Mouse (Mus musculus) embryo, embryonic 11 days (tissue): ENCODE data around the gene Hcn3.

Source experiments
- DNase-seq: peaks from one replicate; pipeline ENCODE4 v3.0.0-alpha.2; 2015

Hcn3 gene

DNA sequence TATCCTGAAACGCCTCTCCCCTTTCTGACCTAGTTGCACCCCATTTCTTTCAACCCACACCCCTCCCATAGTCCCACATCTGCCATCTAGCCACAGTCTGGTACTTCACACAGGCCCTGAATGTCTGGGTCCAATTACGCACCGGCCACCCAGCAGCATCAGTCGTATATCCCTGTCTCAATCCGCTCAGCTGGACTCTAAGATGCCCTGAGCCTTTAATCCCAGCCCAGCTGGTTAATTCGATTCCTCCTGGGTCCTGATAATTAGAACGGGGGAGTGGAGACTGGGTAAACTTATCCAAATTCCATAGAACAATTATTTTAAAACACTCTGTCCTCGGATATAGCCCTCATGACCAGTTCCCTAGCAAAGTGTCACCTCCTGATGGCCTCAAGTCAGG, 14.4 kb downstream of the Hcn3 start:
- no peak for DNase-seq

GRCm38 (mm10) chr3:89144821-89145220, 15.2 kb downstream of the Hcn3 start:
- DNase-seq, result no peak

GRCm38 (mm10) chr3:89136365-89136764, 23.6 kb downstream of the Hcn3 start:
- DNase-seq, result peak; percentile 34

DNA sequence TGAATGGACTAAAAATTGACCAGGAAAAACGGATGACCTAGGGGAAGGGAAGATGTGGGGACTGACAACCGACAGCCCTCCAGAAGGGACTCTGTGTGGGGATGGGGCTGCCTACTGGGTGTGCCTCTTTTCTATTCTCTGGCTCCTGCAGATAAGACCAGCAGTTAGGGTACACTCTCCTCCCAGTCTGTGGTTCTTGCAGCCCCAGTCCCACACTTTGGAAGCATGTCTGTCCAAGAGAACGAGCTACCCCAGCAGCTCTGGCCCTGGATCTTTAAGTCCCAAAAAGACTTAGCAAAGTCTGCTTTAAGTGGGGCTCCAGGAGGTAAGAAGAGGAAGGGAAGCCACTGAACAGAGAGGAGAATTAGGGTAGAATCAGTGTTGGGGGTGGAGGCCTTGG, 24.0 kb downstream of the Hcn3 start, which contains the start of gene Pklr:
TSS of gene Pklr (plus strand) at position 185 of the 400 bp plus-strand sequence.
- no peak for DNase-seq

- DNase-seq, result no peak
Measured at GRCm38 (mm10) chr3:89133752-89134151, 26.2 kb downstream of the Hcn3 start.

DNA sequence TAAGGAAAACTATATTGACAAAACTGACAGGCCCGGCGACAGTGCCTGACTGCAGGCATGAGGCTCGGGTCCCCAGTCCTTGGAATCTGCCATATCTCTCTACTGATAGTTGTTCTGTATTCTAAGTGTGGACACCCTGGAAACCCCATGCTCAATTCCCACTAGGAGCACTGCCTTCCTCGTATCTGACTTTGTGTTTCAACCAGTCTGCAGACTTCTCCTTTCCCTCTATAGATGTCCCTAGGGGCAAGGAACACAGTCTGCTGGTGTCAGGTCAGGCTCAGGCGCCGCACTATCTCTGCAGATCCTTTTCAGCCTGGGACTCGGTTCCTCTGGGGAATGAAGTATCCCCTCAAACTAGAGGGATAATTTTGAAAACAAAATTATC, 26.9 kb downstream of the Hcn3 start:
- DNase-seq, result no peak

- peak; percentile 60 for DNase-seq
Measured at GRCm38 (mm10) chr3:89132285-89133062, 27.5 kb downstream of the Hcn3 start.

- no peak for DNase-seq
Measured at GRCm38 (mm10) chr3:89131816-89132215, 28.2 kb downstream of the Hcn3 start.

DNA sequence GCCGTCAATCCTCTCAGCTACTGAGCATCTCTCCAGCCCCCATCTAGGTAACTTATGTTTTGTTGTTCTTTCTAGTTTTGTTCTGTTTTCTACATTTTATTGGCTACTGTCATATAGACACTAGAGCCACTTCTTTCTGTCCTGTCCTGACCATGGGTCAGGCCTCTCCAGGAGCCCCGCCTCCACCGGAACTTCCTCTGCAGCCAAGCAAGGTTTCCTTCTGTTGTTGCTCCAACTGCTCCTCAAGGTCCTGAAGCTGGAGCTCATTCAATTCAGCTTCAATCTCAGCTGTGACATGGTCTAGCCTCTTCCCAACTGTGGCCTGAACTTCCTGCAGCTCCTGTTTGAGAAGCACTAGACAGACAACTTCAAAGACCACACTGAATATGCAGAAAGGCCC, 30.1 kb downstream of the Hcn3 start:
- no peak for DNase-seq

DNA sequence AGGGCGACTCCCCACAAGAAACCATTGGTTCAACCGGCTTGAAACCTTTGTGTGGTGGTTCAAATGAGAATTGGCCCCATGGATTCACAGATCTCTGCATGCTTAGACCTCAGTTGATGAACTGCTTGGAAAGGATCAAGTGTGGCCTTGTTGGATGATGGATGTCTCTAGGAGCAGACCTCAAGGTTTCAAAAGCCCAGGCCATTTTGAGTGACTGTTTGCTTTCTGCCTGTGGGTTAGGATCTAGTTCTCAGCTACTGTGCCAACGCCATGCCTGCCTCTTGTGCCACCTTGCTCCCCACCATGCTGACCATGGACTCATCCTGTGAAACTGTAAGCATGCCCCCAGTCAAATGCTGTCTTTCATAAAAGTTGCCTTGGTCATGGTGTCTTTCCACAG, 34.0 kb downstream of the Hcn3 start:
- no peak for DNase-seq

DNA sequence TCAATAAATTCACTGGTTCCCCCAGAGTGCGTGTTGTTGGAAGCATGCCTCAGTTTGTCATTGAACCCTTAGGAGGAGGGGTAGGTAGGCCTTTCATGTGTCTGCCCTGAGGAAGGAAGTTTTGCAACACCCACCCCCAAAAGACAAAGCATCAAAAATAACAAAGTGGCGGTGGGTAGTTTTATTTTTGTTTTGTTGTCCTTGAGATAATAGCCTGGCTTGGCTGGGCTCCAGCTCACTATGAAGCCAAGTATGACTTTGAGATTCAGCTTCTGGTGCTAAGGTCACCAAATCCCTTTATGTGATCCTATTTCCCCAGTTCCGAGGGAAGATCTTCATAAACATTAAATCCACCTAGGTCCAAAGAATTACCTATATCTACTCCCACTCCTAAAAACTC, 35.8 kb downstream of the Hcn3 start:
- DNase-seq, result no peak

DNA sequence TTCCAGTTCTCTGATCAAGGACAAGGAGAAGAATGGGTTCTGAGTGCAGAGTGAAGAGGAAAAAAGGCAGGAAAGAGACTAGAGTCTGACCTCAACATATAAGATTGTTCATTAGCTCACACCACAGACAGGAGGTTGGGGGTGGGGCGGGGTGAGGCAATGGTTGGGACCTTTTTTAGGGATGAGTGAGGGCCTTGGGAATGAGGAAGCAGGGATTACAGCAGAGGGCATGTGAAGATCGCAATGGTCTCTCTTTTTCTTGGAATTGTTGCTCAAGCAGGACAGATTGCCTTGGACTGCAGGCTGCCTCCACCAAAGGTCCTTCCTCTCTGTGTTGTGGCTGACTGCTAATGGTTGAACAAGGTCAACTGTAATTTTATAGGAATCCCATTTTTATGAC, 36.7 kb downstream of the Hcn3 start:
- DNase-seq, result no peak

DNA sequence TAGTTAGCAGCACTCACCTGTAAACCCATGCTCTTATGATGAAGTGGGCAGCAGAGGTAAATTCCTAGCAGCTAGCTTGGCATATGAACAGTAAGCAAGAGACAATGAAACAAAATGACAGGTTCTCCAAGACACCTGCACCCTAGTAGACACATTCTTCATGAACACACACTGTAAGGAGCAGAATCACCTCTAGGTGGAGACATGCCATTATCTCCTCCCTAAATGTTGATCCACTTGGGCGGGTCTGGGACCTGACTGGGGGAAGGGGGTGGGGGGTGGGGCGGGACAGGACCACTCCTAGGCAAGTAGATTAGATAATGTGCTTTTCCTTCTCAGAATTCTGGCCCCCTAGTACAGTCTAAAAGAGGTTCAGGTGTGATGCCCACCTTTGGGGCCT, 44.5 kb downstream of the Hcn3 start:
- DNase-seq, result peak; percentile 47

DNA sequence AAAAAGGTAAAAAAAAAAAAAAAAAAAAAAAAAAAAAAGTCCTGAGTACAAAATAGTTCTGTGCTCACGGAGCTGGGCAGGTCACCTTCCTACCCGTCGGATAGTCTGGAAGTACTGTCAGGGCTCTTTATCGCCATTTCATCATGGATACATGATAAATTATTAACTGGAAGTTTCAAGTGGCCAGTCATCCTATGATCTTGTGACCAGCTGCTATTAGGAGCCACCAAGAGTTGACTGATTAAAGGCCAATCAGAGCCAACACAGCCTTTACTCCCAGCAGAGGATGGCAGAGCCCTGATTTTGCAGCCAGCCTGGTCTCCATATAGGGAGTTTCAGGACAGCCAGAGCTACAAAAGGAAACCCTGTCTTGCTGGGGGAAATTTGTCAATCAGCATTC, 46.9 kb downstream of the Hcn3 start:
- no peak for DNase-seq

- DNase-seq, result no peak
Measured at GRCm38 (mm10) chr3:89108146-89108545, 51.9 kb downstream of the Hcn3 start.

GRCm38 (mm10) chr3:89107545-89107944, 52.5 kb downstream of the Hcn3 start:
- DNase-seq, result no peak

DNA sequence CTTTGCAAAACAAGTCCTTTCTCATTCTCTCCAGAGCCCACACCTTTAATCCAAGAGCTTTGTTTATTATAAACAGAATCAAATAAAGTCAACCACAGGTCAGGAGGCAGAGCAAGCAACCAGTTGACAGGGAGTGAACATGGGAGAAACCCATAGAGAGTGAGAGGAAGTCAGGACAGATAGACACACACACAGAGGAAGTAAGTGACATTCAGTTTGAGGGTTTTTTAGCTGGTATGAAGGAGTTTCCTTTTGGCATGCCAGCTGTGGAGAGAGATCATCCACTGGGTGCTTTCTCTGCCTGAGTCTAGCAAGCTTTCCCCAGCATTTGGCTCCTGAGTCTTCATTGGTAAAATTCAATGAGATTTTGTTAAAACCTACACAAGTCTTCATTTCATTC, 53.1 kb downstream of the Hcn3 start:
- DNase-seq, result no peak

DNA sequence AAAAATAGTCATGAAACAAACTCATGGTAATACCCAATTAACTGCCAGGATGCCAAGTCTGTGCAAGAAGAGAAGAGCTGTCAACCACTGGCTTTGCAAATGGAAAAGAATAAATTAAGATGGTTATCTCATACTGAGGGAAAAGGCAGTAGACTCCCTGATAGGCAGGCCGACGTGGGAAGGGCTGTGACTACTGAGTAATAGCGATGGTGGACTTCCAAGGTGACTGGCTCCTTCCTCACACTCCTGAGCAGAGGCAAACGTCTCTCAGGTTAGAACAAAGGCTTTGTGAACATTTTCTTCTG, 56.8 kb downstream of the Hcn3 start:
- DNase-seq, result no peak

DNA sequence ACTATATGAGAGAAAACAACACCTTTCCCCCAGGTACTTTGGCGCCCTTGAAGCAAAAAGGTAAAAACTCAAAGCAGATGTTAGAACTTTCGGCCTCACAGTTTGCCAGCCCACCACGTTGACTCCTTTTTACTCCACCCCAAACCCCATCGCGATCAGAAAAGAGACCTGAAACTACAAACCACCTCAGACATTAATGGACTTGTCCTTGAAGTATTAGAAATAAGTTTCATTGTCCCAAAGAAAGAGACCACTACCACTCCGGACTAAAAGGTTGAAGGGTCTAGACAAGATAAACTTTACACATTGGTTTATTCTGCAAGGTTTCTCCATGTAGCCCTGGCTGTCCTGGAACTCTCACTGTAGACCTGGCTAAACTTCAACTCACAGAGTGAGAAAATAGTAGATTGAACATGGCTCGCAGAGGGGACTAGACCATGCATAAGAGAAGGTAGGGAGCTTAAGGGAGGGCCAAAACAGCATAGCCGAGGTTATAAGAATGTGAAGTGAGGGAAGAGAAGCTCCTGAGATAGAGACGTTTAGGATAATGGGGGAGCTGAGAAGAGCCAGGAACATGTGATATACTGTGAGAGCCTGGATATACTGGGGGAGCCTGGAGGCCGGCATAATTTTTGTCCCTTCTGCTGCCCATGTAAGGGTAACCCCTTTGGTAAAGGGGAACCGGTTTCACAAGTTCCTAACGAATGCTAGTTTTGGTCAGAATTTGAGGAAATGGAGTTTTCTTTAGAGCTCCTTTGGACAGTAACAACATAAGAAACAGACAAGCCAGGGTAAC, 57.3 kb downstream of the Hcn3 start:
- DNase-seq, result no peak

DNA sequence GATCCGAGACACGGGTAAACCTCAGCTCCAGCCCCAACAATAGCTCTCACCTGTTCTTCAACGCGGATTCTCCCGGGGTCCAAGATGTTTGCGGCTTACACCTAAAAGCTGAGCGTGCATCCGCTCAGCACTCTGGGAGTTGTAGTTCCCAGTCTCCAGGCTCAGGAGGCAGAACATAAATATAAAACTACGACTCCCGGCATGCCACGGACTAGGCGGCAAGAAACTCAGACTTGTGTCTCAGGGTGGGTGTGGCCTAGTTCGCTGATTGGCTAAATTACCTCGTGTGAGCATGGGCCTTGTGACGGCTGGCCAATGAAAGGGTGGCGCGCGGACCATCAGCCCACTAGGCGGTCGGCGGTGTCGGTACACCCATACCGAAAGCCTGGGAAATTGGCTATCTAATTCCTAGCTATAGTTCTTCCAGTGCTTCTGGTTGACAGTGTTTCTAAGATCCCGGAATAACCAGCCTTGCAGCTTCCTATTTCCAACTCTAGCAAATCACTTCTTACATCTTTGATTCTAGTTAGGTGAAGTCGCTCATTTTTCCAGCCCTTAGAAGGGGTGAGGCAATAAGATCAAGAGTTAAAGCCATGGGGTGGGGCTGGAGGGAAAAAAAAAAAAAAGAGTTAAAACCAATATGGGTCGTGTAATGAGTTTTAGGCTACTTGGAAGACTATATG, 58.0 kb downstream of the Hcn3 start, which contains the start of gene Fdps:
TSS of gene Fdps (minus strand) at position 148 of the 683 bp plus-strand sequence.
- DNase-seq, result peak; percentile 99

GRCm38 (mm10) chr3:89101459-89101811, 58.6 kb downstream of the Hcn3 start:
- DNase-seq, result no peak

GRCm38 (mm10) chr3:89100811-89101210, 59.2 kb downstream of the Hcn3 start, which contains the start of gene Gm43738:
Gene Gm43738, minus strand, starts transcription at chr3:89101099.
- DNase-seq, result no peak
